Comparison of ENCODE assay signal across 10 mouse cellular contexts in the genomic region with DNA sequence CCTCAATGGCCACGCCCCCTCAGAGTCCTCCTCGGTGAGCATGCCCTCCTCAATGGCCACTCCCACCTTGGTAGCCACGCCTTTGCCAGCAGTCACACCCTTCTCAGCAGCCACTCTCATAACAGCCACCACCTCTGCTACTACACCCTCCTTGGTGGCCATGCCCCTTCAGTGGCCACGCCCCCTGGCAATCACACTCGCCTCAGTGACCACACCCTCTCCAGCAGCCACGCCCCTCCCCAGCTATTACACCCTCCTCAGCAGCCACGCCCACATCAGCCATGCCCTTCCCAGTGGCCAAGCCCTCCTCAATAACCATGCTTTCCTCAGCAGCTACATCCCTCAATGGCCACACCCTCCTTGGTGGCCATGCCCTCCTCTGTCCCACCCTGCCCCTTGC.
DNase-seq lines count a peak whose midpoint lies in the region; ATAC-seq lines count a peak whose summit lies in the region.
"Had no signal": no experiment of that assay in that cellular context is flagged by ENCODE, and none has a peak within 500 bp of the region (broad histone marks: within the 10 kb centered on the region; RNA-seq: fewer than 3 reads in every experiment).

No protein-coding gene starts in this region.

- H3K4me1 ChIP-seq in liver, embryonic 11.5 days (replicated peaks; ENCODE audit: control insufficient read depth, insufficient read depth, low read length): peaks cover under 1% of the 10 kb centered on the region; the same call in 1 of the 2 replicates
- 0 out of 2 replicates have a peak, but pooled peaks cover 3% of the 10 kb centered on the region for H3K4me1 ChIP-seq in stomach, embryonic 14.5 days (ENCODE audit: control insufficient read depth, insufficient read depth, low read length)

- peak; percentile 62 for DNase-seq in adrenal gland, postnatal 14 days
- DNase-seq in adrenal gland, adult (ENCODE audit: inconsistent age in 2 of 2, low spot score in 1 of 2): no peak
- peak; percentile 36 for DNase-seq in retina, postnatal 1 day
- DNase-seq in retina, embryonic 14.5 days (ENCODE audit: low spot score): no peak
- DNase-seq in liver, embryonic 11.5 days (ENCODE audit: low spot score): peak; percentile 58
- no peak for DNase-seq in thymus, postnatal 14 days
- DNase-seq in adrenal gland, postnatal 25 days: no peak

- WGBS in liver, embryonic 11.5 days: 32% methylated on average over 7 of the region's 7 CpGs
- WGBS in stomach, embryonic 14.5 days: 45% methylated on average over 7 of the region's 7 CpGs

- no peak overlapping the region for H3K4me3 ChIP-seq in liver, embryonic 11.5 days (ENCODE audit: low read depth, low read length)
- H3K4me3 ChIP-seq in stomach, embryonic 14.5 days (ENCODE audit: low read depth, low read length): no peak overlapping the region
- H3K4me3 ChIP-seq: erythroblast, embryonic 14.5 days; midbrain, embryonic 12.5 days had no signal

- H3K27me3 ChIP-seq in liver, embryonic 11.5 days (replicated peaks; ENCODE audit: control insufficient read depth, insufficient read depth, low read length): no peaks in the 10 kb centered on the region
- no peaks in the 10 kb centered on the region for H3K27me3 ChIP-seq in stomach, embryonic 14.5 days (ENCODE audit: control insufficient read depth, insufficient read depth, low read length)
- H3K27me3 ChIP-seq: midbrain, embryonic 12.5 days had no signal

- H3K9ac ChIP-seq in liver, embryonic 11.5 days (ENCODE audit: low read depth, low read length): no peak overlapping the region
- no peak overlapping the region for H3K9ac ChIP-seq in stomach, embryonic 14.5 days (replicated peaks; ENCODE audit: low read depth, low read length)
- H3K9ac ChIP-seq: midbrain, embryonic 12.5 days had no signal

- H3K36me3 ChIP-seq in liver, embryonic 11.5 days (ENCODE audit: control insufficient read depth, insufficient read depth, low read length): no peaks in the 10 kb centered on the region
- peaks cover 7% of the 10 kb centered on the region; the same call in 1 of the 2 replicates for H3K36me3 ChIP-seq in stomach, embryonic 14.5 days (ENCODE audit: control insufficient read depth, insufficient read depth, low read length)

- H3K9me3 ChIP-seq in liver, embryonic 11.5 days (ENCODE audit: control insufficient read depth, low read length): no peaks in the 10 kb centered on the region
- no peaks in the 10 kb centered on the region for H3K9me3 ChIP-seq in stomach, embryonic 14.5 days (ENCODE audit: control insufficient read depth, low read depth, low read length)
- H3K9me3 ChIP-seq: midbrain, embryonic 12.5 days had no signal

- ATAC-seq in liver, embryonic 11.5 days (replicated peaks; ENCODE audit: low FRiP score): peak; percentile 86
- ATAC-seq in stomach, embryonic 14.5 days (ENCODE audit: insufficient number of reproducible peaks, insufficient read depth, low FRiP score, low read depth): peak; percentile 54; the same call in 1 of the 2 replicates

- no peak overlapping the region for H3K4me2 ChIP-seq in liver, embryonic 11.5 days
- no peak overlapping the region for H3K4me2 ChIP-seq in stomach, embryonic 14.5 days (replicated peaks; ENCODE audit: low read depth, low read length)
- H3K4me2 ChIP-seq: midbrain, embryonic 12.5 days had no signal

- no peak overlapping the region for H3K27ac ChIP-seq in liver, embryonic 11.5 days (ENCODE audit: low read depth, low read length)
- no peak overlapping the region for H3K27ac ChIP-seq in stomach, embryonic 14.5 days (ENCODE audit: low read length)
- H3K27ac ChIP-seq: midbrain, embryonic 12.5 days had no signal

Comparison
In these comparisons a context has a peak if more than half of its experiments do, and no peak if none do; other contexts are left out.
1. DNase-seq: peak in adrenal gland, postnatal 14 days (single experiment), retina, postnatal 1 day (single experiment) and liver, embryonic 11.5 days (single experiment); none in adrenal gland, adult (0 of 2), retina, embryonic 14.5 days (single experiment), thymus, postnatal 14 days (single experiment) and adrenal gland, postnatal 25 days (single experiment).